Mouse (Mus musculus): Measurements from ENCODE around the gene Tmem131l.

- TF ChIP-seq CTCF (IDR thresholded peaks at IDR 0.05; ENCODE audit: extremely low read depth, insufficient read length, insufficient replicate concordance, low read depth, low read length) (no peak), POLR2A (IDR thresholded peaks at IDR 0.05; ENCODE audit: low read depth, low read length) (no peak)
Observed at GRCm38 (mm10) chr3:84076543-84077332, 36.8 kb upstream of the Tmem131l start.
